Mouse (Mus musculus): Measurements from ENCODE around the gene Itgav. TPM values are rescaled to one million over a fixed set of nuclear protein-coding genes. Genes with fewer than 3 reads are reported as not detected.

The Itgav gene
- polyA plus RNA-seq, 1 experiment from 2014 or later, result 18.8 TPM

- no peaks in the 10 kb centered on the region for H3K9me3 ChIP-seq (ENCODE audit: control insufficient read depth, low read length)
- H3K9ac ChIP-seq (replicated peaks; ENCODE audit: low read depth, low read length), result no peak overlapping the region
- no peaks in the 10 kb centered on the region for H3K36me3 ChIP-seq (ENCODE audit: control insufficient read depth, insufficient read depth)
- 85% methylated on average over 4 of the region's 4 CpGs for WGBS
- ATAC-seq, result no peak
- H3K4me2 ChIP-seq (ENCODE audit: low read length), result no peak overlapping the region
- H3K27ac ChIP-seq (ENCODE audit: low read length), result no peak overlapping the region
- no peaks in the 10 kb centered on the region for H3K4me1 ChIP-seq (replicated peaks; ENCODE audit: control insufficient read depth, insufficient read depth, low read length)
- no peaks in the 10 kb centered on the region for H3K27me3 ChIP-seq (replicated peaks; ENCODE audit: control insufficient read depth, insufficient read depth, low read length)
- no peak overlapping the region for H3K4me3 ChIP-seq (replicated peaks; ENCODE audit: low read length)
Observed at GRCm38 (mm10) chr2:83768311-83769047, 44.3 kb downstream of the Itgav start.

- ATAC-seq, result peak; percentile 84
- Histone ChIP-seq H3K36me3 (ENCODE audit: control insufficient read depth, insufficient read depth) (no peaks in the 10 kb centered on the region), H3K27me3 (replicated peaks; ENCODE audit: control insufficient read depth, insufficient read depth, low read length) (no peaks in the 10 kb centered on the region), H3K9me3 (ENCODE audit: control insufficient read depth, low read length) (no peaks in the 10 kb centered on the region), H3K27ac (ENCODE audit: low read length) (no peak overlapping the region), H3K4me3 (replicated peaks; ENCODE audit: low read length) (no peak overlapping the region), H3K4me1 (replicated peaks; ENCODE audit: control insufficient read depth, insufficient read depth, low read length) (no peaks in the 10 kb centered on the region), H3K9ac (replicated peaks; ENCODE audit: low read depth, low read length) (no peak overlapping the region), H3K4me2 (ENCODE audit: low read length) (no peak overlapping the region)
- 58% methylated on average over 7 of the region's 7 CpGs for WGBS
Observed at GRCm38 (mm10) chr2:83771155-83771812, 47.1 kb downstream of the Itgav start.

- H3K4me3 ChIP-seq (replicated peaks; ENCODE audit: low read length), result peak overlapping the region; percentile 12; the same call in 1 of the 2 replicates
- peak; percentile 47; the same call in 1 of the 2 replicates for ATAC-seq
- 52% methylated on average over 20 of the region's 20 CpGs for WGBS
- peak overlapping the region; percentile 22 for H3K4me2 ChIP-seq (ENCODE audit: low read length)
- no peaks in the 10 kb centered on the region for H3K36me3 ChIP-seq (ENCODE audit: control insufficient read depth, insufficient read depth)
- no peaks in the 10 kb centered on the region for H3K9me3 ChIP-seq (ENCODE audit: control insufficient read depth, low read length)
- no peaks in the 10 kb centered on the region for H3K4me1 ChIP-seq (replicated peaks; ENCODE audit: control insufficient read depth, insufficient read depth, low read length)
- no peaks in the 10 kb centered on the region for H3K27me3 ChIP-seq (replicated peaks; ENCODE audit: control insufficient read depth, insufficient read depth, low read length)
- no peak overlapping the region for H3K9ac ChIP-seq (replicated peaks; ENCODE audit: low read depth, low read length)
- H3K27ac ChIP-seq (ENCODE audit: low read length), result no peak overlapping the region
Observed at GRCm38 (mm10) chr2:83791330-83792073, 67.3 kb downstream of the Itgav start.

- Histone ChIP-seq H3K4me2 (ENCODE audit: low read length) (peak overlapping the region; percentile 22), H3K9ac (replicated peaks; ENCODE audit: low read depth, low read length) (no peak overlapping the region), H3K4me3 (replicated peaks; ENCODE audit: low read length) (no peak overlapping the region), H3K9me3 (ENCODE audit: control insufficient read depth, low read length) (no peaks in the 10 kb centered on the region), H3K36me3 (ENCODE audit: control insufficient read depth, insufficient read depth) (no peaks in the 10 kb centered on the region), H3K27ac (ENCODE audit: low read length) (no peak overlapping the region), H3K27me3 (replicated peaks; ENCODE audit: control insufficient read depth, insufficient read depth, low read length) (no peaks in the 10 kb centered on the region), H3K4me1 (replicated peaks; ENCODE audit: control insufficient read depth, insufficient read depth, low read length) (no peaks in the 10 kb centered on the region)
- no peak for ATAC-seq
- 41% methylated on average over 4 of the region's 4 CpGs for WGBS
Observed at GRCm38 (mm10) chr2:83792102-83792501, 67.9 kb downstream of the Itgav start.

- no peaks in the 10 kb centered on the region for H3K9me3 ChIP-seq (ENCODE audit: control insufficient read depth, low read length)
- no peak overlapping the region for H3K27ac ChIP-seq (ENCODE audit: low read length)
- no peak overlapping the region for H3K9ac ChIP-seq (replicated peaks; ENCODE audit: low read depth, low read length)
- no peaks in the 10 kb centered on the region for H3K27me3 ChIP-seq (replicated peaks; ENCODE audit: control insufficient read depth, insufficient read depth, low read length)
- ATAC-seq, result no peak
- WGBS, result 64% methylated on average over 4 of the region's 4 CpGs
- H3K4me1 ChIP-seq (replicated peaks; ENCODE audit: control insufficient read depth, insufficient read depth, low read length), result peaks cover 4% of the 10 kb centered on the region; the same call in 1 of the 2 replicates
- H3K4me3 ChIP-seq (replicated peaks; ENCODE audit: low read length), result no peak overlapping the region
- H3K36me3 ChIP-seq (ENCODE audit: control insufficient read depth, insufficient read depth), result no peaks in the 10 kb centered on the region
- H3K4me2 ChIP-seq (ENCODE audit: low read length), result no peak overlapping the region
Observed at GRCm38 (mm10) chr2:83795766-83796165, 71.6 kb downstream of the Itgav start.

GRCm38 (mm10) chr2:83797902-83798497 lies 73.8 kb downstream of the Itgav start:
- Histone ChIP-seq H3K9me3 (ENCODE audit: control insufficient read depth, low read length) (no peaks in the 10 kb centered on the region), H3K4me2 (ENCODE audit: low read length) (no peak overlapping the region), H3K9ac (replicated peaks; ENCODE audit: low read depth, low read length) (no peak overlapping the region), H3K27me3 (replicated peaks; ENCODE audit: control insufficient read depth, insufficient read depth, low read length) (no peaks in the 10 kb centered on the region), H3K27ac (ENCODE audit: low read length) (no peak overlapping the region), H3K4me1 (replicated peaks; ENCODE audit: control insufficient read depth, insufficient read depth, low read length) (peaks cover 4% of the 10 kb centered on the region; the same call in 1 of the 2 replicates), H3K4me3 (replicated peaks; ENCODE audit: low read length) (no peak overlapping the region), H3K36me3 (ENCODE audit: control insufficient read depth, insufficient read depth) (no peaks in the 10 kb centered on the region)
- 22% methylated on average over 9 of the region's 9 CpGs for WGBS
- ATAC-seq, result peak; percentile 47; the same call in 1 of the 2 replicates

GRCm38 (mm10) chr2:83812483-83813272 lies 88.5 kb downstream of the Itgav start, which contains the start of gene Fam171b:
Fam171b (plus strand) TSS chr2:83812636.
- under 1% methylated on average over 56 of the region's 63 CpGs for WGBS
- H3K4me2 ChIP-seq (ENCODE audit: low read length), result peak within 1 kb of the TSS; percentile 77
- H3K9me3 ChIP-seq (ENCODE audit: control insufficient read depth, low read length), result no peaks in the 10 kb centered on the region
- peak within 1 kb of the TSS; percentile 61 for H3K4me3 ChIP-seq (replicated peaks; ENCODE audit: low read length)
- H3K27me3 ChIP-seq (replicated peaks; ENCODE audit: control insufficient read depth, insufficient read depth, low read length), result no peaks in the 10 kb centered on the region
- no peaks in the 10 kb centered on the region for H3K36me3 ChIP-seq (ENCODE audit: control insufficient read depth, insufficient read depth)
- peak within 1 kb of the TSS; percentile 92 for H3K27ac ChIP-seq (ENCODE audit: low read length)
- ATAC-seq, result peak; percentile 95
- H3K9ac ChIP-seq (replicated peaks; ENCODE audit: low read depth, low read length), result peak within 1 kb of the TSS; percentile 88
- H3K4me1 ChIP-seq (replicated peaks; ENCODE audit: control insufficient read depth, insufficient read depth, low read length), result peaks cover 22% of the 10 kb centered on the region

DNA sequence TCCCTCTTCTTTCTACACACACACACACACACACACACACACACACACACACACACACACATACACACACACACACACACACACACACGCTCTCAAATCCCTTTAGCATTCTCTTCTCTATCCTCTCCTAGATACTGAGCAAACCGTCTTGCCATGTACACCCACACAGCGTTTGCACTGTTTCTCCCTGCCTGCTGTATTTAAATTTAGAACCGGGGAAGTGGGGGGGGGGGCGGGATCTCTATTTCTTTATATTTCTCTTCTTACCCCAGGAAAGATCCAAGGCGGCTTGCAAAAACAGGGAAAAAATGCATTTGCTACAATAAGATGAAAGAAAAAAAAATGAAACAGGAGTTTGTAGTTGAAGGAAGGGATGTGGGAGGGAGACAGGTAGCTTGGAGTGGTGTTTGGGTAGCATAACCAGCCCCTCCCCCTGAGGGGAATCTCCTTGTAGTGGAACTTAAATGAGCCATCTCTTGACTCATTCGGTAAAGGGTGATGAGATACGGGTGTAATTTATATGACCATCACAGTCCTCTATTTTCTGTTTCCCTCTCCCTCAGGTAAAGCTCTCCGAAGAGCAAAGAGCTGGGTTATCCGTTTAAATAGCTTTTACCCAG lies 89.2 kb downstream of the Itgav start:
- no peaks in the 10 kb centered on the region for H3K27me3 ChIP-seq (replicated peaks; ENCODE audit: control insufficient read depth, insufficient read depth, low read length)
- peak overlapping the region; percentile 37 for H3K27ac ChIP-seq (ENCODE audit: low read length)
- H3K9me3 ChIP-seq (ENCODE audit: control insufficient read depth, low read length), result no peaks in the 10 kb centered on the region
- ATAC-seq, result peak; percentile 43
- peaks cover 22% of the 10 kb centered on the region for H3K4me1 ChIP-seq (replicated peaks; ENCODE audit: control insufficient read depth, insufficient read depth, low read length)
- H3K4me3 ChIP-seq (replicated peaks; ENCODE audit: low read length), result peak overlapping the region; percentile 61
- peak overlapping the region; percentile 88 for H3K9ac ChIP-seq (replicated peaks; ENCODE audit: low read depth, low read length)
- H3K36me3 ChIP-seq (ENCODE audit: control insufficient read depth, insufficient read depth), result no peaks in the 10 kb centered on the region
- H3K4me2 ChIP-seq (ENCODE audit: low read length), result peak overlapping the region; percentile 77
- WGBS, result 6% methylated on average over 10 of the region's 10 CpGs

Data from forebrain, embryonic 16.5 days (tissue).